Mouse (Mus musculus) limb, embryonic 11.5 days (tissue): Measurements from ENCODE around the gene Spc24. TPM values are rescaled to one million over a fixed set of nuclear protein-coding genes. Genes with fewer than 3 reads are reported as not detected.
A peak's percentile ranks its signal among the peaks of the same experiment; 100 is the strongest.

ENCODE experiments used
- ATAC-seq: fragments of 200-750 bp; cut with Nextera tagmentation; 2 replicates; pipeline ENCODE4 v1.8.0; 2017; ENCODE audit warnings: low read depth; ENCODE audit not compliant: insufficient number of reproducible peaks, low FRiP score, low TSS enrichment
- DNase-seq: peaks from one replicate; pipeline ENCODE4 v3.0.0-alpha.2; 2015; ENCODE audit warnings: low spot score
- H3K27ac ChIP-seq: fragments of 300-500 bp; sonication (generic); replicated peaks from 2 replicates; pipeline ENCODE4 v1.5.1; 2014; ENCODE audit warnings: low read depth, mild to moderate bottlenecking, low read length
- H3K27me3 ChIP-seq: fragments of 300-500 bp; sonication (generic); 2 replicates; pipeline ENCODE4 v1.6.1; 2014; ENCODE audit warnings: mild to moderate bottlenecking, low read length, mixed read lengths; ENCODE audit not compliant: control insufficient read depth, insufficient read depth
- H3K36me3 ChIP-seq: fragments of 300-500 bp; sonication (generic); 2 replicates; pipeline ENCODE4 v1.6.1; 2014; ENCODE audit warnings: mild to moderate bottlenecking, low read length, moderate library complexity, mixed read lengths; ENCODE audit not compliant: control insufficient read depth, insufficient read depth
- H3K4me1 ChIP-seq: fragments of 300-500 bp; sonication (generic); 2 replicates; pipeline ENCODE4 v1.6.1; 2014; ENCODE audit warnings: low read length, mixed read lengths; ENCODE audit not compliant: control insufficient read depth, insufficient read depth
- H3K4me2 ChIP-seq: fragments of 300-500 bp; sonication (generic); 2 replicates; pipeline ENCODE4 v1.6.1; 2014; ENCODE audit warnings: low read depth, mild to moderate bottlenecking, moderate library complexity; ENCODE audit not compliant: severe bottlenecking
- H3K4me3 ChIP-seq: fragments of 300-500 bp; sonication (generic); 2 replicates; pipeline ENCODE4 v1.5.1; 2014; ENCODE audit warnings: low read depth, low read length
- H3K9ac ChIP-seq: fragments of 300-500 bp; sonication (generic); 2 replicates; pipeline ENCODE4 v1.6.1; 2014; ENCODE audit warnings: mild to moderate bottlenecking, low read length
- H3K9me3 ChIP-seq: fragments of 300-500 bp; sonication (generic); 2 replicates; pipeline ENCODE4 v1.6.1; 2016; ENCODE audit warnings: low read length; ENCODE audit not compliant: control insufficient read depth
- WGBS: fragments of 180-500 bp; shearing (Covaris S2); extraction: QIAGEN DNeasy Blood & Tissue Kit; methylation state at CpG from one replicate; pipeline ENCODE4 v1.1.7; 2014; 5-methylcytosine and 5-hydroxymethylcytosine counted together
- microRNA-seq: library from miRNA; unstranded; fragments of <30 nt; microRNA quantifications from one replicate; pipeline ENCODE4, GENCODE M21; 2016
- polyA plus RNA-seq: library from polyadenylated mRNA; unstranded; fragments of >200 nt; fragmentation: Nextera tagmentation; extraction: Ambion mirVana; gene quantifications from 2 replicates; pipeline ENCODE4 v1.2.1, GENCODE M21; 2014

Spc24 gene
- polyA plus RNA-seq, 1 experiment from 2014 or later: 183 TPM

DNA sequence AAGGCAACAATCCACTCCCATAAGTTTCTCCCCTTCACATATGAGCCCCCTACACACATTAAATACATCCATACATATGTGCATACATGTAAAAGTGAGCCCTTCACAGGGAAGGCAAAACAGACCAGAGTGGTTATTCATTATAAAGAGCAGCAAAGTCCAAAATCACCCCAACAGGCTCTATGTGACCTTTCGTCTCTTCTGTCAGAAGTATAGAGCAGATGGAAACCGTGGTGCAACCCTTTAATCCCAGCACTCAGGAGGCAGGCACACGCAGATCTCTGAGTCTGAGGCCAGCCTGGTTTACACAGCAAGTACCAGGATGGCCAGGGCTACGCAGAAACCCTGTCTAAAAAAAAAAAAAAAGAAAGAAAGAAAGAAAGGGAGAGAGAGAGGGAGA is 54.0 kb downstream of the Spc24 start:
- 89% methylated on average over 4 of the region's 4 CpGs for WGBS
- DNase-seq: no peak
- no peak overlapping the region for H3K4me3 ChIP-seq
- no peak overlapping the region for H3K9ac ChIP-seq
- no peak overlapping the region for H3K4me2 ChIP-seq
- peaks cover 33% of the 10 kb centered on the region for H3K36me3 ChIP-seq
- H3K27me3 ChIP-seq: no peaks in the 10 kb centered on the region
- ATAC-seq: no peak
- H3K9me3 ChIP-seq: no peaks in the 10 kb centered on the region
- no peak overlapping the region for H3K27ac ChIP-seq
- H3K4me1 ChIP-seq: no peaks in the 10 kb centered on the region

Small RNAs within 50 kb of the gene (microRNA-seq; reads per million reads assigned to microRNA genes)
- 12.5 reads per million, percentile 22 among the genes with 10 or more reads in this experiment for gene Mir7083

Other genes starting within 250 kb of the Spc24 start
- 2.5 and 3.2 TPM in 2 replicates for gene AB124611, start 234.1 kb downstream of the Spc24 start, polyA plus RNA-seq
- 78.9 and 93.7 TPM in 2 replicates for gene Carm1, start 213.4 kb downstream of the Spc24 start, polyA plus RNA-seq
- 44.1 and 44.9 TPM in 2 replicates for gene Timm29, start 167.6 kb downstream of the Spc24 start, polyA plus RNA-seq
- 14.0 and 18.0 TPM in 2 replicates for gene Yipf2, start 167.5 kb downstream of the Spc24 start, polyA plus RNA-seq
- gene Smarca4, start 144.1 kb downstream of the Spc24 start, polyA plus RNA-seq: 143 and 155 TPM in 2 replicates
- 15.2 and 23.2 TPM in 2 replicates for gene Ldlr, start 36.8 kb downstream of the Spc24 start, polyA plus RNA-seq
- gene Kank2, start 38.4 kb upstream of the Spc24 start, polyA plus RNA-seq: 11.6 and 12.7 TPM in 2 replicates
- gene Angptl8, start 75.2 kb upstream of the Spc24 start, polyA plus RNA-seq: 0.64 and 0.82 TPM in 2 replicates
- 37.4 and 42.7 TPM in 2 replicates for gene Dock6, start 92.3 kb upstream of the Spc24 start, polyA plus RNA-seq
- 4.9 and 5.2 TPM in 2 replicates for gene Rab3d, start 157.9 kb upstream of the Spc24 start, polyA plus RNA-seq
- 3.5 and 4.8 TPM in 2 replicates for gene Ccdc159, start 167.2 kb upstream of the Spc24 start, polyA plus RNA-seq
- 29.7 and 29.9 TPM in 2 replicates for gene Tmem205, start 167.3 kb upstream of the Spc24 start, polyA plus RNA-seq
- gene Plppr2, start 176.7 kb upstream of the Spc24 start, polyA plus RNA-seq: 6.6 and 8.2 TPM in 2 replicates
- 17.4 and 20.0 TPM in 2 replicates for gene Swsap1, start 195.5 kb upstream of the Spc24 start, polyA plus RNA-seq
- gene Epor, start 203.2 kb upstream of the Spc24 start, polyA plus RNA-seq: 4.9 and 5.8 TPM in 2 replicates
- gene Rgl3, start 229.1 kb upstream of the Spc24 start, polyA plus RNA-seq: 1.6 and 2.5 TPM in 2 replicates
- 1.8 and 2.1 TPM in 2 replicates for gene Ccdc151, start 242.3 kb upstream of the Spc24 start, polyA plus RNA-seq
- gene Prkcsh, start 242.5 kb upstream of the Spc24 start, polyA plus RNA-seq: 86.4 and 93.0 TPM in 2 replicates